Mouse (Mus musculus) heart, postnatal 10 days (tissue): ENCODE measurements at regions not wholly inside any gene's neighbourhood (a gene's known extent, or its start where the extent isn't known, plus 50 kb on each side); places are given as distances from the start of the nearest gene placed in this dataset.

Source experiments
- DNase-seq, 2 experiments: peaks; one replicate each; pipeline ENCODE4 v3.0.0; 2021
- intact Hi-C: fragments of 180-260 bp; cut with DNase I; formaldehyde crosslinking; loops from one replicate; pipeline ENCODE4 v1.15.1; 2025

DNA sequence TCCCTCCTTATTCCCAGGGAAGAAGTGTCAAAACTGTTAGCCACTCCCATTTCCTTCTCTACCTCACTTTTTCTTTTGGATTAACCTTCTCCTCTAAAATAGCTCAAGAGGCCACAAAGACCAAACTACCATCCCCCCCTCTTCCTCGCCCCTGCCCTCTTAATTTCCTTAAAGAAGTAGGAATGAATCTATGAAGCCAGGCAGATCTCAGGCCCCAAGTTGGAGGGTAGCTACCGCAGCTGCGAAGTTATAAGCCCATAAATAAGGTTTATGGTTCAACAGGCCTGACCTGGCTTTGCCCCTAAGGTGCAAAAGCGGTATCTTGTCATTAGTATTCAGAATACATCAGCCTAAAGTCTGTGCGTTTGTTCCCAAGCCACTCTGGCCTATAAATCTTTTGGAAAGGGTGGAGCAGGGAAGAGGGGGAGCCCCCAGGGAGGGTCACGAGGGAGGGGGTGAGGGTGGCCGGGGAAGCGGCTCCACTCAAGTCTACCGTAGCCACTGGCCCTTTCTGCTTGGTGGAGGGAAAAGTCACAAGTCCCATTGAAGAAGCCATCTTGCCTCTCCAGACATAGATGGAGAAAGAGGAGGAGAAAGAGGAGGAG lies 103.4 kb downstream of the Sox9 start:
- intact Hi-C loops: no loop called here
- DNase-seq: no peak

DNA sequence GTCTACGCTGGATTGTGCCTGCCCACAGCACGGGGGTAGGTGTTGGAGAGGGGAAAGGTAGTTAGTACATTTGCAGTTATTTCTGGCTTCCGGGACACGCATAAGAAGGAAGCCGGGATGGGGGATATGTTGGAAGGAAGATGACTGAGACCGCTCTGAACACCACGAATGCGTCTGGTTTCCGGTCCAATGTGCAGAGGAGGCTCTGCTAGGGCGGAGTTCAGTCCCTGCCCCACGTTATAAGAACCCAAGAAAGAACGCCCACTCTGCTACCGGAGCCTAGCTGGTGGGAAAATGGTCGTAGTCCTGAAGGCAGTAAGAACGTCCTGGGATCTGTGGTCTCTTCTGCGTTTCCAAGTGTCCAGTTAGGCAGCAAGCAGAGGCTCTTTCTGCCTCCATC lies 104.1 kb downstream of the Sox9 start:
- DNase-seq: no peak
- intact Hi-C loops: no loop called here

DNA sequence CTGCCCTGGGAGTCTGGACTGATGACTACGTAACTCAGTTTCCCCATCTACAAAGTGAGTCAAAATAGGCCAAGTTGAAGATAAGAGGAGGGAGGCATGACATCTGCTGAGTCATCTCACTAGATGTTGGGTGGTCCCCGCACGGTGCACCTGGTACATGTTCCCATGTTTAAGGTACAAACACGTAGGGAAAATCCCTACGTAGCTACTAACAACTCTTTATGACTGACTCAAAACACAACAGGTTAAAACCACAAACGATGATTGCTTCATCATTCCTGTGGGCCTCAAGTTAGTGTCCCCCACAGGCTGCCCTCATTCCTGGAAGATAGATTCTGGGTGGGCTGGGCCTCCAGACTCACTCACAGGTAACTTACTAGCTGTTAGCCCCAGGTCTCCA lies 107.7 kb downstream of the Sox9 start:
- no peak for DNase-seq
- intact Hi-C loops: no loop called here

- intact Hi-C loops: no loop called here
- no peak for DNase-seq
These were observed 115.6 kb downstream of the Sox9 start for GRCm38 (mm10) chr11:112897597-112897996.

DNA sequence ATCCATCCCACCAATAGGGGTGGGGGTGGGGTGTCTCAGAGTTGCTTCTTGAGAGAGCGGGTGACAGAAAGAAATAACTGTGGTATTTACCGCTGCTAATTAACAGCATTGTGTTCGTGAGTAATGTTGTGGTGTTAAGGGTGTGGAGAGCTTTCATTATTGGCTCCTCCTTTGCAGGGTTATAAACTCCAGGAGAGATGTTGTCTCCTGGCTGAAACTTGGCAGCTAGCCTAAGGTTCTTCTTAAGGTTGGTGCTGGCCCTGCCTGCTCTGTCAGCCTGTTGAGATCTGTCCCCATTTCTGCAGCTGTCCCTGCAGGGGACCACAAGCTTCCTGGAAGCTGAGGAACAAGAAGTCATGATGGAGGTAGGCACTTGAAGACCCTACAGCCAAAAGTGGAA lies 120.6 kb downstream of the Sox9 start:
- no peak for DNase-seq
- intact Hi-C loops: no loop called here

- intact Hi-C loops: no loop called here
These were observed 128.3 kb downstream of the Sox9 start for GRCm38 (mm10) chr11:112910309-112910708.

DNA sequence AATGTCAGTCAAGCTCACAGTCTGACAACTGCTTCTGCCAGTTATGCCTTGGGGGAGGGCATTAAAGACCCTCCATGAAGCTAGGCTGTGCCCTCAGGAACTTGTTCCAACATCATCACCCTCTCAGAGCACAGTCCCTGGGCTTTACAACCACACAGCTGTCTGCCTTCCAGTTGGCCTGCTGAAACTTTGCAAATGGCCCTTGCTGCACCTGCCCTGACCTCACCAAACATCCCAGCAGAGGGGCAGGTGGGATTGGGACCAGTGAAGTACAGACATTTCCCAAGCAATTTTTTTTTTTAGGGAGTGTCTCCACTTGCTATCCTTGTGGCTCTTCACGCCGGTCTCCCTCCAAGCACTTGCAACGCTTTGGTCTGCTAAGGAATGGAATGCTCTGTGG lies 130.9 kb downstream of the Sox9 start:
- DNase-seq: no peak
- intact Hi-C loops: no loop called here

More at GRCm38 (mm10) chr11:112910309-112910708, 128.3 kb downstream of the Sox9 start:
- no peak for DNase-seq

DNA sequence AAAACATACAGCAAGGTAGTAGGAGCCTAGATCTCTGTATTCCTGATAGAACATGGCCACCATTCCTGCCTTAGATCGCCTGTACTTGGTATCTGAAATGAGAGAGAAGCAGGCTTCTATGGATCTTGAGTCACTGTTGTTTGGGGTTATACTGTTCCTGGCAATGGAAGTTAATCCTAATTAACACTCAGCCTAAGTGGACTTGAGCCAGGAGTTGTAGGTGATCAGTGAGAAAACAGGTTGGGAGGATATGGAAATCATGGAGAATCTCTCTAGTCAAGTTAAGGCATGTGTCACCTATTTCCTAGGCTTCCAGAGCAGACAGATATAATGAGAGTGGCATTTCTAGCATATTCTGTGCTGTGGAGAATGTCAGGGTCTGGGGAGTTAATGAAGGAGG lies 134.9 kb downstream of the Sox9 start:
- intact Hi-C loops: no loop called here
- DNase-seq: no peak

DNA sequence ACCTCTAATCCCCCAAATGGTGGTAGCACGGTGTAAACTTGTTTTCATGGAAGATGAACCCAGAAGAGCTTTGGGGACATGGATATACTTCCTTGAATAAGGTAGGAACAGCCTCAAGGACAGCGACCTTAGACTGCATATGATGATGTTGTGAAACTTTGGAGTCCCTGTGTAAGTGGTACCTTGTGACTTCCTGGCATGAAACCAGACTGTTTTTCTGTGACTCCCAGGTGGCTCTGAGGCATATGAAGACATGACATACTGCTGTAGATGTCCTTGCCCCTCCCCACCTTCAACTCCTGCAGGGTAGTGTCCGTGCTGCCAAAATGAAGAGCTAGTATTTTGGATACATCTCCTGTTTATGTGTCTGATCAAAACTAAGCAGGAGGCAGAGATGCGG lies 138.1 kb downstream of the Sox9 start:
- intact Hi-C loops: no loop called here
- DNase-seq: no peak

DNA sequence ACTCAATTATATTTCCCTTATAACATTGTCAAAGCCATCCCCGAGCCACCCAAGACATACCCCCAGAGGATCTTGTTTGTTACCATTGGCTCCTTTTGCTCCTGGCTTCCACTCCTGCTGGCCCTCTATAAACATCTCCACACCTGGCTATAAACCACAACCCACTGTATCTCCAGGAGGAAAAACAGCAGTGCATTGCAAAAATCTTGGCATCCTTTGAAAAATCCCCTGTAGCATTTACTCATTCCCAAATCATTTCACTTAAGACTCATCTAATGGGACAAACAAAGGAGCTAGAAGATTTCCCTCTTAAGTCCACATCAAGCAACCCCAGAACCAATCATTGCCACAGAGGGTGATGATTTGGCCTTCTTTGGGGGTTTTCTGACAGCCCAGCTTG lies 142.6 kb downstream of the Sox9 start:
- no peak for DNase-seq
- intact Hi-C loops: no loop called here

DNA sequence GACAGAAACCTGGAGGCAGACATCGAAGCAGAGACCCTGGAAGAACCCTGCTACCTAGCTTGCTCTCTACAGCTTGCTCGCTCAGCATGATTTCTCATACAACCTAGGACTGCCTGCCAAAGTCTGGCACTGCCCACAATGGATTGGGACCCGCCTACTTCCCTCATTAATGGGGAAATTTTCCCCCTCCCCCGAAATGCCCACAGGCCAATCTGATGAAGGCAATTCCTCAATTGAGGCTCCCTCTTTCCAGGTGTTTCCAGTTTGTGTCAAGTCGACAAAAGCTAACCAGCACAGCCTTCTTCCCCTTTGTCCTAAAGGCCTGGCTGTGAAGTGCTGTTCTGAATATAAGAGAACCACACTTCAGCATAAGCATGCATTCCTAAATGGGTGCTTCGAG lies 143.1 kb downstream of the Sox9 start:
- no peak for DNase-seq
- intact Hi-C loops: no loop called here

GRCm38 (mm10) chr11:112926330-112927025 lies 144.5 kb downstream of the Sox9 start:
- DNase-seq: peak; percentile 1 to 3
- intact Hi-C loops: no loop called here

DNA sequence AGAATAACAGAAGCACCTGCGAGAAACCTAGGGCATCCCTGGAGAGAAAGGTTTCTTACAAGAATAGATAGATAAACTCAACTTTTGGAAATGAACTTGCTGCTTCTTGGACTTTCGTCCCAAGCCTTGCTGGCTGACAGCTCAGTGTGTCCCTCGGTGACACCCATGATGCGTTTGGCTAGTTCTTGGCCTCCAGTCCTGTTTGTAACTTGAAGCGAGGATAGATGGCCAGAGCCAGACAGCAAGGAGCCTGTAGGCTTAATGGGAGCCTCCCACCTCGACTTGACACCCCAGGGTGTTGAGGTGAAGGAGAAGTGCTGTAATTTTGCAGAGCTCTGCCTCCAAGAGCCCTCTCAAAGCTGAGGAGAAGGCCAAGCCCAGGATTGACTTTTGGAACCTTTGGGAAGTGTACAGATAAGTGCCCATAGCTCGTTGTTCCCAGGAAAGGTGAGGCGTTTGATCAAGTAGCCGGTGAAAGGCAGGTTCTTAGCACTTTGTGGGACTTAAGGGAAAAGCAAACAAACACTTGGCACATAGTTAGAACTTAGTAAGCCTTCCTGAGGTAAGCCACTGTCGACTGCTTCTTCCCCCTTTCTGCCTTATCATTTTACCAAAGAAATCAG lies 148.3 kb downstream of the Sox9 start:
- DNase-seq: peak; percentile 17 to 18

GRCm38 (mm10) chr11:112938035-112938434 lies 156.0 kb downstream of the Sox9 start:
- DNase-seq: no peak
- intact Hi-C loops: no loop called here

More for the DNA sequence above, 148.3 kb downstream of the Sox9 start:
- intact Hi-C loops: no loop called here

- intact Hi-C loops: no loop called here
These were observed 169.4 kb downstream of the Sox9 start for GRCm38 (mm10) chr11:112951421-112951820.

DNA sequence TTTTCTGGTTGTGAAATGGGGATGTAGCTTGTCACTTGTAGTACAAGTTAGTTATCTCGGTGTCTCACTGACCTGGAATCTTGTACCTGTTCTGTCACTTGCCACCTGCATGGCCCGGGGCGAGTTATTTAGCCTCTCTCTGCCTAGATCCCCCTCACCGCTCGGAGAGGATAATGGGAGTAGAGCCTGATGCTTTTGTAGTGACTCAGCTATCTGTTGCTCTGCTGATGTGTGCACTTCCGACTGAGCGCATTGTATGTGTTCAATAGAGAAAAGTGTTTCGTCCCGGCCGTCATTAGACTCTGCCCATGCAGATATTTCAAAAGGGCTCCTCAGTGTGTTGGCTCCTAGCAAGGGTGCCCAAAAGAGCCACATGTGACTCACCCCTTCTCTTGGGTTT lies 170.3 kb downstream of the Sox9 start:
- DNase-seq: no peak
- intact Hi-C loops: no loop called here

More at GRCm38 (mm10) chr11:112951421-112951820, 169.4 kb downstream of the Sox9 start:
- no peak for DNase-seq

GRCm38 (mm10) chr11:112953491-112953890 lies 171.5 kb downstream of the Sox9 start:
- no peak for DNase-seq
- intact Hi-C loops: no loop called here

- peak; percentile 29 to 30 for DNase-seq
These were observed 174.9 kb downstream of the Sox9 start for GRCm38 (mm10) chr11:112956748-112957440.

DNA sequence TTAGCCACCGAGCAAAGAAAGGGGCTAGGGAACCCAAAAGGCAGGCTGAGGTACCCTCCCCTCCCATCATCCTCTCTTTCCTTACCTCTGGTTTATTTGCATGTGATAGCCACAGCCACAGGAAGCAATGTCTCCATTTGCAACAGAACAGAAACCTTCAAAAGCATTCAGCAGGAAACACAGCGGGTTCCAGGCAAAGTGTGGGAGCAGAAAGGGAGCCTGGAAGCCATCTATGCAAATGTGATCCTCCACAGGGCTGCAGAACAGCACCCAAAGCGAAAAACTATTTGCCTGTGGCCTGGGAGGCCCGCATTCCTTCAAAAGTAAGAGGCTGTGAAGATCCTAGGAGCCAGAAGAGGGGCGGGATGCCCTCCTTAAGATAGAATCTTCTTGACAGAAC lies 177.6 kb downstream of the Sox9 start:
- no peak for DNase-seq
- intact Hi-C loops: no loop called here

More at GRCm38 (mm10) chr11:112956748-112957440, 174.9 kb downstream of the Sox9 start:
- intact Hi-C loops: no loop called here

GRCm38 (mm10) chr11:112973286-112973685 lies 191.3 kb downstream of the Sox9 start:
- intact Hi-C loops: no loop called here
- no peak for DNase-seq

DNA sequence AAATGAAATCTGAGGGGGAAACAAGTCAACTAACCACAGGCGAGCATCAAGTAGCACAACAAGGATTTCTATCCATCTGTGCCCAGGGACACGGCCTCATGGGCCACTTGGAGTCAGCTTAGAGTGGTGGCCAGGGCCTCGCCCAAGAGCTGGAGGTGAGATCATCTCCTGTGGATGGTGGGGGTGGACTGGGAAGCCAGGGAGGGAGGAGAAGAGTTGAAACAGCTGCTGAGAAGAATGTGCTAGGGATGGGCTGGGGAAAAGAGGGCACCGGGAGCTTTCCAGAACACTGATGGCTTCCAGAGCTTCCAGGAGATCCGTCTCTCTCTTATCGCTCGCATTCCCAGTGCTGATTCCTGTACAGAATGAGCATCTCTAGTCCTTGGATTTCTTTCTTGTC lies 192.9 kb downstream of the Sox9 start:
- intact Hi-C loops: loop anchor here (5.0 kb wide), 1 partner anchor 188 kb away; no protein-coding TSS in a partner anchor
- peak in 1 of 2 experiments; percentile 46 for DNase-seq
